Mouse (Mus musculus) heart, postnatal 4 days (tissue): Measurements from ENCODE around the gene Zfp74. TPM values are rescaled to one million over a fixed set of nuclear protein-coding genes. Genes with fewer than 3 reads are reported as not detected.

Experiments used
- microRNA-seq, 2 experiments: library from miRNA; unstranded; fragments of <30 nt; microRNA quantifications; one replicate each; pipeline ENCODE4 v1.2.0; 2021 to 2022
- total RNA-seq, 2 experiments: library from RNA; stranded (reverse); gene quantifications; 2 replicates each; pipeline ENCODE4 v1.2.3; 2021

Gene Zfp74
- total RNA-seq, 2 experiments from 2014 or later: 6.5 to 7.1 TPM

Small RNAs within 50 kb of the gene (microRNA-seq; reads per million reads assigned to microRNA genes)
- gene Mir7668: 0.82 to 1.4 reads per million in 2 experiments

Other genes with a start within 250 kb of the Zfp74 start
- not detected for gene Catsperg2, start 227.1 kb downstream of the Zfp74 start, total RNA-seq
- gene Zfp84, start 185.5 kb downstream of the Zfp74 start, total RNA-seq: 10 to 100 TPM in 1 of 2 experiments, 1 to 10 TPM in 1; 10.0 to 11.9 TPM
- gene Zfp30, start 170.1 kb downstream of the Zfp74 start, total RNA-seq: 1 to 10 TPM; 5.3 to 6.7 TPM
- 10 to 100 TPM; 13.3 to 14.3 TPM for gene Zfp790, start 138.0 kb downstream of the Zfp74 start, total RNA-seq
- under 1 TPM; 0.33 to 0.34 TPM for gene Zfp940, start 100.4 kb downstream of the Zfp74 start, total RNA-seq
- gene Zfp420, start 94.1 kb downstream of the Zfp74 start, total RNA-seq: 1 to 10 TPM; 2.6 to 3.3 TPM
- 10 to 100 TPM; 11.9 to 13.2 TPM for gene Zfp27, start 47.5 kb downstream of the Zfp74 start, total RNA-seq
- 1 to 10 TPM; 8.5 to 9.4 TPM for gene Zfp383, start 45.9 kb downstream of the Zfp74 start, total RNA-seq
- 10 to 100 TPM; 83.8 to 87.0 TPM for gene Zfp568, start 29.9 kb upstream of the Zfp74 start, total RNA-seq
- 1 to 10 TPM; 1.8 to 2.1 TPM for gene Zfp14, start 97.3 kb upstream of the Zfp74 start, total RNA-seq
- gene Zfp82, start 118.8 kb upstream of the Zfp74 start, total RNA-seq: 1 to 10 TPM in 1 of 2 experiments, under 1 TPM in 1; 0.23 to 1.0 TPM
- under 1 TPM in 1 of 2 experiments, not detected in 1; 0.74 TPM for gene Gm26920, start 136.3 kb upstream of the Zfp74 start, total RNA-seq
- 1 to 10 TPM; 2.8 to 3.5 TPM for gene Zfp566, start 136.4 kb upstream of the Zfp74 start, total RNA-seq
- 10 to 100 TPM; 44.2 to 46.1 TPM for gene Zfp260, start 140.7 kb upstream of the Zfp74 start, total RNA-seq
- gene Zfp382, start 167.9 kb upstream of the Zfp74 start, total RNA-seq: 10 to 100 TPM; 10.5 to 11.0 TPM
- gene Zfp146, start 215.7 kb upstream of the Zfp74 start, total RNA-seq: 10 to 100 TPM; 45.3 to 46.6 TPM
- 100 to 1,000 TPM; 693 to 795 TPM for gene Cox7a1, start 230.1 kb upstream of the Zfp74 start, total RNA-seq
- 100 to 1,000 TPM; 251 to 261 TPM for gene Capns1, start 244.7 kb upstream of the Zfp74 start, total RNA-seq